Mouse (Mus musculus): ENCODE measurements around the gene Tigd4. TPM values are rescaled to one million over a fixed set of nuclear protein-coding genes. Genes with fewer than 3 reads are reported as not detected.

The Tigd4 gene
- polyA plus RNA-seq, 1 experiment from 2014 or later: 0.15 TPM

DNA sequence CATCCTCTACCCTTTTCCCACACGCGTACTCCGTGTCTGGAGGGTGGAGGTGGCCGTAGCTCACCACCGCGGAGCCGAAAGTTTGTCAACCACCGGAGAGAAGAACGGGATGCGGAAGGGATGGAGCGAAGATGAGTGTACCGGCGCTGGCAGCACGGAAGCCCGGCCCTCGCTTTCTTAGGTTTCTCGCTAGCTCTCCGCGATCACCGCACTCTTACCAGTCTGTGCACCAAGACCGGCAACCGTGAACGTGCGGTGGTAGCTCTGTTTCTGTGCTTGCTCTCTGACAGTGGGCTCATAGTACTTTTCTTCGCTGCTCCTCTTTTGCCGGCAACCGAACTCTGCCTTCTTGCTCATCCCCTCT lies 10.5 kb upstream of the Tigd4 start:
- ATAC-seq (ENCODE audit: borderline replicate concordance, extremely low read depth, low FRiP score, low TSS enrichment): no peak
- WGBS: 0% methylated on average over 27 of the region's 27 CpGs
- Histone ChIP-seq H3K4me2 (peak overlapping the region; percentile 87), H3K4me1 (peaks cover 39% of the 10 kb centered on the region), H3K9ac (peak overlapping the region; percentile 50), H3K36me3 (no peaks in the 10 kb centered on the region), H3K27ac (peak overlapping the region; percentile 97), H3K9me3 (no peaks in the 10 kb centered on the region), H3K4me3 (peak overlapping the region; percentile 70), H3K27me3 (no peaks in the 10 kb centered on the region)

DNA sequence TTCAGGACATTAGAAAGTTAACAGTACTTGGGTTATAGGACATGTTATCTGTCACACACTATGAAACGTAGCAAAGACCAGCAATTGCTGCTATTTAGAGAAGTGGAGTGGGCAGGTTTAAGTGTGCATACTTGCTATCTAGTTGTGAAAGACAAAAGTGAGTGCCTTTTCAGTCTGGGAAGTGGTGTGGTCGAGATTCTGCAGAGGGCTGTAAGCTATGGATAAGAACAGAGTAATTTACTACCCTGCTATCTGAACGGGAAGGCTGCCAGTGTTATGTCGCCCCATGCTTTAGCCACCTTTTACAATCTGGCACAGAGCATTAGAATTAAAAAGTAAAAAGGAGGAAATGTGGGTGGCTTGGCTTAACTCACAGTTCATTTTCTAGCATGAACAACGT lies 6.6 kb upstream of the Tigd4 start:
- no peaks in the 10 kb centered on the region for H3K36me3 ChIP-seq
- H3K9ac ChIP-seq: no peak overlapping the region
- peak overlapping the region; percentile 37; the same call in 1 of the 2 replicates for H3K27ac ChIP-seq
- H3K4me1 ChIP-seq: peaks cover 22% of the 10 kb centered on the region
- no peaks in the 10 kb centered on the region for H3K27me3 ChIP-seq
- H3K9me3 ChIP-seq: no peaks in the 10 kb centered on the region
- no peak overlapping the region for H3K4me3 ChIP-seq
- WGBS: 22% methylated on average over 5 of the region's 5 CpGs
- no peak for ATAC-seq (ENCODE audit: borderline replicate concordance, extremely low read depth, low FRiP score, low TSS enrichment)
- no peak overlapping the region for H3K4me2 ChIP-seq

DNA sequence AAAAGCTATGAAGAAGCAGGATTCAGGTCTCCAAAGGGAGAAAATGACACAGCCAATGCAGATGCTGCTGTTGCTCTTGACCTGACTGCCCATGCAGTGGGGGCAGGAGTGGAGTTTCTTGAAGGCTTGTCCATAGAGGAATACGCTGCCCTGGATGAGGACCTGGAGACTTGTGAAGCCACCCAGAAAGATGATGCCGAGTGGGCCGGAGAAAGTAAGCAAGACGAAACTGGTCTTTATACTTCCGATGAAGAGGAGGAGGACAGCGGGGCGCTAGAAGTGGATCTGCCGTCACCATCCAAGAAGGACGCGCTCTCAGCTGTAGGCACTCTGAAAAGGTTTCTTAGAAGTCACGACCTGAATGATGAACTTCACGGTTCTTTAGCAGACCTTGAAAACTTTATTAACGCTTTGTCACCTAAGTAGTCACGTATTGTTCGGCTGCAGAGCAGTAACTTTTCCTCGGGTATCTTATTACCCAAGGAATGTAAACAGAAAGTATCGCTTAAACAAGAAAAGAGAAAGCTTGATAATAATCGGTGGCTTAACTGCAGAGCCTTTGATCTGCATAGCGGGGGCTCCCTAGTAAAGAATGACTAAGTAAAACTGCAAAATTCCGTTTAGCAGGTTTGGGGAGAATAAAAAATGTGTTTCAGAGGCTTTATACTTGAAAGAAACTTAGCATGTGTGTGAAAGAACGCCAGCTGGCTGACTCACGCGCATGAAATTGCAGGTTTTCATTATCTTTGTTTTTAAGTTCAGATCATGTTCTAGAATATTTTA lies 1.7 kb downstream of the Tigd4 start:
- H3K4me2 ChIP-seq: peak overlapping the region; percentile 55
- H3K4me3 ChIP-seq: peak overlapping the region; percentile 36
- no peak for ATAC-seq (ENCODE audit: borderline replicate concordance, extremely low read depth, low FRiP score, low TSS enrichment)
- H3K4me1 ChIP-seq: peaks cover 25% of the 10 kb centered on the region; the same call in 1 of the 2 replicates
- peak overlapping the region; percentile 1; the same call in 1 of the 2 replicates for H3K27ac ChIP-seq
- H3K9me3 ChIP-seq: no peaks in the 10 kb centered on the region
- H3K27me3 ChIP-seq: no peaks in the 10 kb centered on the region
- peak overlapping the region; percentile 5; the same call in 1 of the 2 replicates for H3K9ac ChIP-seq
- no peaks in the 10 kb centered on the region for H3K36me3 ChIP-seq
- WGBS: 3% methylated on average over 23 of the region's 23 CpGs

DNA sequence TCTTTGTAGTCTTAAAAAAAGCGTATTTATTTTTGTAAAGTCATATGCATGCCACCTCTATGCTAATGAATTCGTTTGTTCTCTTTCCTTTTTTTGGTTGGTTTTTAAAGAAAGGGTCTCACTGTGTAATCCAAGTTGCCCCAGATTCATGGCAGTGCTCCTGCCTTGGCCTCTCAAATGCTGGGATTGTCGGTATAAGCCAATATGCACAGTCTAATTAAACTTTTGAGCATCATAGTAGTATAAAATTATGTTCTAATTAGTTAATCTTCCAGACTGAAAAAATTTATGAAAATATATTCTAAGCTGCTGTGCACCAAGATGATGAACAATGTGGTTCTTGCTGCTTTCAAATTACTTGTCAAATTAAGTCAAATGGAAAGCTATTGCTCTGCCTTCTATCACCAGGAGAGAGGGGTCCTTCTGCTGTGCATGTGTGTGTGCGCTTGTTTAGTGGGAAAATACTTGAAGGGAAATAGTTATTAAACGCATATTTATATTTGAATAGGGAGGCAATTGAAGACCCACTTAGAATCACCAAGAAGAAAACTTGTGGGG lies 2.4 kb downstream of the Tigd4 start:
- peak overlapping the region; percentile 55 for H3K4me2 ChIP-seq
- H3K9ac ChIP-seq: 0 out of 2 replicates have a peak overlapping the region, but pooled peaks have one; percentile 5
- peak overlapping the region; percentile 1; the same call in 1 of the 2 replicates for H3K27ac ChIP-seq
- peak overlapping the region; percentile 36 for H3K4me3 ChIP-seq
- peaks cover 28% of the 10 kb centered on the region; the same call in 1 of the 2 replicates for H3K4me1 ChIP-seq
- no peaks in the 10 kb centered on the region for H3K9me3 ChIP-seq
- no peaks in the 10 kb centered on the region for H3K36me3 ChIP-seq
- H3K27me3 ChIP-seq: no peaks in the 10 kb centered on the region
- no peak for ATAC-seq (ENCODE audit: borderline replicate concordance, extremely low read depth, low FRiP score, low TSS enrichment)
- WGBS: 35% methylated on average over 5 of the region's 5 CpGs

DNA sequence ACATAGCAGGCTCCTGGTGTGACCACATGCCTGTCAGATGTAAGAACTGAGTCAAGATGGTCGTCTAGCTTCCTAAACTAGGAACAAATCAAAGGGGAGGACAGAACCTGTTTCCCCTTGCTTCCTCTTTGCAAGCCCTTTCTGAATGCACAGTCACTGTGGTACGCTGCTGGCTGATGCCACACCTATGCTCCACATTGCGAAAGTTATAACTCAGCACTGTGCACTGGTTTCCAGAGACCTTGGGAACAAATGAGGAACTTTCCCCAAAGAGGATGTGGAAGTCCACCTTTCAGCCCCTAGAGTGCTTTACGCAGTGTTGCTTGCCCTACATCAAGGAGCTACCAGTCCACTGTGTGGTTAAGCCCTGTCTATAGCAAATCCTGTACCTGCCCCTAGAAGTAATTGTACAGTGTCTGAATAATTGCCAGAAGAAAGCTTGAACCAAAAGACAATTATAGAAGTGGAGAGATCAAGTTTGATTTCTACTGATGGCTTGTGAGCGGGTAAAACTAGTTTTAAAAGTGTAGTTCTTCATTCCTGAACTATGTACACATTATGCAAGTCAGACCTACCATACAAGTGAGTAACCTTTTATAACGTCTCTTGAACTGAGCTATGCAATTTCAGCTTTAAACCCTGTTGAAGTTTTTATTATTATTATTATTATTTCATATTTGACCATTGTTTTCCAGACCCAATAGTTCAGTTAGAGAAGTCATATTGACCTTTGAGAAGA lies 4.8 kb downstream of the Tigd4 start:
- H3K9me3 ChIP-seq: no peaks in the 10 kb centered on the region
- ATAC-seq (ENCODE audit: borderline replicate concordance, extremely low read depth, low FRiP score, low TSS enrichment): peak; percentile 42; the same call in 1 of the 2 replicates
- peaks cover 31% of the 10 kb centered on the region; the same call in 1 of the 2 replicates for H3K4me1 ChIP-seq
- peak overlapping the region; percentile 60 for H3K27ac ChIP-seq
- no peak overlapping the region for H3K4me2 ChIP-seq
- no peak overlapping the region for H3K9ac ChIP-seq
- no peaks in the 10 kb centered on the region for H3K36me3 ChIP-seq
- 63% methylated on average over 6 of the region's 6 CpGs for WGBS
- H3K27me3 ChIP-seq: no peaks in the 10 kb centered on the region
- no peak overlapping the region for H3K4me3 ChIP-seq

DNA sequence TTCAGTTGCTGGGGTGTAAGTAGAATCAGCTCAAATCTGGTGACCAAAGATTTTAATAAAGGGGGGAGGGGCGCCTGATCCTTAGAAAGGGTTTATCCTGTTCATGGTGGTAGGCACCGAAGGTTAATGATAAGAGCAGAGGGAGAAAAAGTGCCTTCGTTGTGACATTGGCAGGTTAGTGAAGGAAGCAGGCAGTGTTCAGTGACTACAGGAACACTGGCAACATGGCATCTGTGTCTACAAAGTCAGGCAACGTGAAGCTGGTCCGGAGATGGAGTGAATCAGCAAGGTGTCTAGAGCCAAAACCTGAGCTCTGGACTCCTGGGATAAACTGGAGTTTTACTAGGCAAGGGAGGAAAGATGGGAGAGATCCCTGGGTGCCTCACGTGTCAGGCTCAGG lies 5.4 kb downstream of the Tigd4 start:
- H3K9me3 ChIP-seq: no peaks in the 10 kb centered on the region
- no peak overlapping the region for H3K9ac ChIP-seq
- H3K4me1 ChIP-seq: peaks cover 31% of the 10 kb centered on the region; the same call in 1 of the 2 replicates
- ATAC-seq (ENCODE audit: borderline replicate concordance, extremely low read depth, low FRiP score, low TSS enrichment): no peak
- H3K27ac ChIP-seq: no peak overlapping the region
- WGBS: 71% methylated on average over 6 of the region's 6 CpGs
- no peak overlapping the region for H3K4me2 ChIP-seq
- no peak overlapping the region for H3K4me3 ChIP-seq
- no peaks in the 10 kb centered on the region for H3K27me3 ChIP-seq
- H3K36me3 ChIP-seq: no peaks in the 10 kb centered on the region

DNA sequence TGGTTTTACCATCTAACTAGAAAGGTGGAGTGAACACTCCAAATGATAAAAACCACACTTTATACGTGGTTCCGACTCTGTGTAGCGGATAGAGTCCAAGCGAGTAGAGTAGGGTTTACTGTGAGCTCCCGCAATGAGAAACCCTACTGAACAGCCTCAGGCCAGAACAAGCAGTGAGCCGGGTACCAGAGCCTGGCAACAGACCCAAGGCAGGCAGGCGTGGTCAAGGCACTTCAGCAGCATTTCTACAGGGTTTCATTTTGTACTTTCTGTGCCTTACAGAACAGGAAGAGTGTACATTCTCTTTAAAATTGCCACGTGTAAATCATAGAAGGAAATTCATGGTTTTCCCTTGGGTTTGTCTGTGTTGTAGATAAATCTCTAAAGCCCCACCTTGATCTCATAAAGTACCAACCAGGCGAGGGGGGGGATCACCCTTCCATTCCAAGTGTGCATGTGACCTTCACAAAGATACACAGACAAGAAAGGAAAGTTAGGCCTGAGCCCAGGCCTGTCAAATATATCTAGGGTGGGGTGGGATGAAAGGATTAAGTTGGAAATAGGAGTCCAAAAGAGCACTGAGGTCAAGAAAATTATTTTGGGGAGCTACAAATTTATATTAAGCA lies 8.6 kb downstream of the Tigd4 start:
- no peak overlapping the region for H3K27ac ChIP-seq
- no peaks in the 10 kb centered on the region for H3K9me3 ChIP-seq
- no peaks in the 10 kb centered on the region for H3K36me3 ChIP-seq
- H3K9ac ChIP-seq: no peak overlapping the region
- H3K4me2 ChIP-seq: no peak overlapping the region
- no peak for ATAC-seq (ENCODE audit: borderline replicate concordance, extremely low read depth, low FRiP score, low TSS enrichment)
- H3K4me3 ChIP-seq: no peak overlapping the region
- no peaks in the 10 kb centered on the region for H3K27me3 ChIP-seq
- WGBS: 77% methylated on average over 9 of the region's 9 CpGs
- H3K4me1 ChIP-seq: 0 out of 2 replicates have a peak, but pooled peaks cover 23% of the 10 kb centered on the region

DNA sequence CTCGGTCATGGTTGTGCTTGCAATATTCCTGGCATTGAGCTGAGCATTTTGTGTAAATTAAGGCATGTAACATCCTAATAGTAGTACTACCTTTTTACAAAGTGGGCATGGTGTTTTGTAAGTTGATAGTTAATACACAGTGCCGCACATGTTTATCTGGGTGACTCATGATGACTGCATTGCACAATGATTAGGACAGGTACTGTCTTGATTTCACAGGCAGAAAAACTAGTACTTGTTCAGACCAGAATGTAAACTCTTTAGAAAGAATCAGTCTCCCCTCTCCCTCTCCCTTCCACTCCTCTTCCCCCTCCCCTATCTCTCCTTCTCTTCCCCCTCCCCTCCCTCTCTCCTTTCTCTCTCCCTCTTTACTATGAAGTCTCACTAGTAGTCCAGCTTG lies 9.4 kb downstream of the Tigd4 start:
- H3K27ac ChIP-seq: no peak overlapping the region
- ATAC-seq (ENCODE audit: borderline replicate concordance, extremely low read depth, low FRiP score, low TSS enrichment): no peak
- no peak overlapping the region for H3K4me3 ChIP-seq
- no peaks in the 10 kb centered on the region for H3K27me3 ChIP-seq
- H3K4me2 ChIP-seq: no peak overlapping the region
- H3K4me1 ChIP-seq: 0 out of 2 replicates have a peak, but pooled peaks cover 18% of the 10 kb centered on the region
- 93% methylated on average over 2 of the region's 2 CpGs for WGBS
- H3K9me3 ChIP-seq: no peaks in the 10 kb centered on the region
- H3K36me3 ChIP-seq: no peaks in the 10 kb centered on the region
- no peak overlapping the region for H3K9ac ChIP-seq

DNA sequence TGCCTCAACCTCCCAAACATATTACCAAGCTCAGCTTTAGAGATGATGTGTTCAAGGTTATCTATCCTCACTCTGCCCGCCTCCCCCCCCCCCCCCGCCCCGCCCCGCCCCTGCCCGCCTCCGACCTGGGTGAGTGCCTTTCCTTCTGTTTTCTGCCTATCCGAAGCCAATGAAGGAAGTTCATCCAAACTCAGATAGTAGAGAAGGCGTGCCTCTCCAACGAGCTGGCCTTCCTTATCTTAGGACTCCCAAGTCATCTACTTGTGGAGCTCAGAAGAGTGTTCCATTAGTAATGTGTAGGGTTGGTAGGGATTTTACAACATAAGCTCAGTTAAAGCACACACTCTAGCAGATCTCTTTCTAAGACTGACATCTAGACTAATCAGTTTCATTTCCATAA lies 9.8 kb downstream of the Tigd4 start:
- Histone ChIP-seq H3K4me2 (no peak overlapping the region), H3K27me3 (no peaks in the 10 kb centered on the region), H3K9ac (no peak overlapping the region), H3K9me3 (no peaks in the 10 kb centered on the region), H3K4me1 (0 out of 2 replicates have a peak, but pooled peaks cover 14% of the 10 kb centered on the region), H3K27ac (no peak overlapping the region), H3K4me3 (no peak overlapping the region), H3K36me3 (no peaks in the 10 kb centered on the region)
- 51% methylated on average over 6 of the region's 9 CpGs for WGBS
- ATAC-seq (ENCODE audit: borderline replicate concordance, extremely low read depth, low FRiP score, low TSS enrichment): no peak

DNA sequence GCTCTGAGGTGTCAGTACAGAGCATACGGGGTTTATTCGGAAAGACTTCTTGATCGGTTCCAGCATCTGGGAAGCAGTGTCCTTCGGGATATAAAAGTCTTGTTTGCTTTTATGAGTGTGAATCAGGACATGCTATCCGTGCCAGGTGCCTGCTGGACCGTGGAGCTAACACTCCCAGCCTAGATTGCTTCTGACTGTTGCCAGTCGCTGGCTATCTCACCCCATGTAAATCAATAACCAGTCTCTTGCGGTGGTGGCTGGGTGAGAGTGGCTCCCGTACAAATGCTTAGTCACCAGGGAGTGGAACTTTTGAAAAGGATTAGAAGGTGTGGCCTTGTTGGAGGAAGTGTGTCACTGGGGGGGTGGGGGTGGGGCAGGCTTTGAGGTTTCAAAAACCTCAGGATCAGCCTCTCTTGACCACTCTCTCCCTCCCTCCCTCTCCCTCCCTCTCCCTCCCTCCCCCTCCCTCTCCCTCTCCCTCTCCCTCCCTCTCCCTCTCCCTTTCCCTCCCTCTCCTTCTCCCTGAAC lies 16.9 kb downstream of the Tigd4 start:
- 68% methylated on average over 9 of the region's 9 CpGs for WGBS
- no peaks in the 10 kb centered on the region for H3K36me3 ChIP-seq
- no peaks in the 10 kb centered on the region for H3K9me3 ChIP-seq
- H3K27ac ChIP-seq: no peak overlapping the region
- no peak overlapping the region for H3K4me2 ChIP-seq
- ATAC-seq (ENCODE audit: borderline replicate concordance, extremely low read depth, low FRiP score, low TSS enrichment): no peak
- H3K27me3 ChIP-seq: no peaks in the 10 kb centered on the region
- H3K9ac ChIP-seq: no peak overlapping the region
- H3K4me3 ChIP-seq: no peak overlapping the region
- no peaks in the 10 kb centered on the region for H3K4me1 ChIP-seq

DNA sequence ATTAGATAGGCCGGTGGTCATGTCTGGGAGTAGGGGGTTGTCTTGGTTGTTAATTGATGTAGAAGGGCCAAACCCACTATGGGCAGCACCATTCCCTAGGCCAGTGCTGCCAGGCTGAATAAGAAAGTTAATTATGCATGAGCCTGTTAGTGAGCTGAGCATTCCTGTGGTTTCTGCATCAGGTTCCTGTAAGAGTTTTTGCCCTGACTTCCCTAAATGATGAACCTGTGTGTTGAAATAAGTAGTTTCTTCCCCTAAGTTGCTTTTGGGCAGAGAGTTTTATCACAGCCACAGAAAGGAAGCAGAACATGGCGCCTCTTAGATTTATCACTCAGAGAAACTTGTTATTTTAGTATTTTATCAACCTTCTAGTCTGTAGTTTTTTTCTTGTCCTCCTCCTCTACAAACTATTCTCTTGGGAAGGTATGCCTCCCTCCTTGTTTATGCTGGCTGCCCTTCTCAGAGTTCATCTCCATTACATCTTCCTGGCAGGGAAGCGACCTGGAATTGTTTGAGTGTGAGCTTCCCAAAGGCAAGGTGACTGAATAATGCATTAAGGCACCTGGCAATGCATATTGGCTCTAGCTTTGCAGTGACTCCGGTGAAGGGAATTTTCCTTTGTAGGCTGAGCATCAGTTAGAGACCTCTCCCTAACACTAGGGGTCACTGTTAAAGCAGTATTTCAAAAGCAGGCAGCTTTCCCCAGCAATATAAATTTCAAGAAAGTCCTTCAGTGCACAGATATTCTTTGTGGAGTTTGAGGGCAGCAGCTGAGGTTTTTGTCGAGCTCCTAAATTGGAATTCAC lies 21.9 kb downstream of the Tigd4 start:
- no peak for ATAC-seq (ENCODE audit: borderline replicate concordance, extremely low read depth, low FRiP score, low TSS enrichment)
- no peaks in the 10 kb centered on the region for H3K9me3 ChIP-seq
- WGBS: 21% methylated on average over 5 of the region's 5 CpGs
- no peak overlapping the region for H3K27ac ChIP-seq
- H3K36me3 ChIP-seq: no peaks in the 10 kb centered on the region
- H3K9ac ChIP-seq: no peak overlapping the region
- no peak overlapping the region for H3K4me3 ChIP-seq
- no peak overlapping the region for H3K4me2 ChIP-seq
- no peaks in the 10 kb centered on the region for H3K4me1 ChIP-seq
- no peaks in the 10 kb centered on the region for H3K27me3 ChIP-seq

All from lung, embryonic 15.5 days (tissue).